Mouse (Mus musculus): ENCODE measurements around the gene Wdr26.

- TF ChIP-seq MYOD1 (IDR thresholded peaks at IDR 0.05; ENCODE audit: control insufficient read depth in 1 of 3, insufficient read length in 2 of 3, low read depth in 2 of 3) (no peak), E2F4 (IDR thresholded peaks at IDR 0.05; ENCODE audit: insufficient read depth) (no peak), POLR2A (IDR thresholded peaks at IDR 0.05; ENCODE audit: insufficient read length, low read depth) (no peak), TCF3 (IDR thresholded peaks at IDR 0.05; ENCODE audit: insufficient read length, low read depth) (no peak), USF1 (IDR thresholded peaks at IDR 0.05; ENCODE audit: low read depth) (no peak), MYOG (IDR thresholded peaks at IDR 0.05; ENCODE audit: control insufficient read depth in 1 of 3, insufficient read depth in 1 of 3, insufficient read length in 2 of 3, low read depth in 2 of 3) (no peak), MAX (IDR thresholded peaks at IDR 0.05; ENCODE audit: low read depth) (no peak), TCF12 (IDR thresholded peaks at IDR 0.05; ENCODE audit: insufficient read depth, poor library complexity, severe bottlenecking) (no peak), POLR2AphosphoS2 (IDR thresholded peaks at IDR 0.05; ENCODE audit: insufficient read length, low read depth) (no peak), CEBPB (IDR thresholded peaks at IDR 0.05; ENCODE audit: insufficient read depth, poor library complexity, severe bottlenecking) (no peak), SRF (IDR thresholded peaks at IDR 0.05; ENCODE audit: control insufficient read depth, insufficient read length, low read depth) (no peak), REST (IDR thresholded peaks at IDR 0.05; ENCODE audit: insufficient read depth, insufficient read length) (no peak)
These were observed 44.0 kb downstream of the Wdr26 start for GRCm38 (mm10) chr1:181167816-181168215.

Measured in myocyte (in vitro differentiated cells).